Mouse (Mus musculus) CH12.LX (cell line): Measurements from ENCODE around the gene Grip1. TPM values are rescaled to one million over a fixed set of nuclear protein-coding genes. Genes with fewer than 3 reads are reported as not detected.

Source experiments
- DNase-seq: peaks from one replicate; pipeline ENCODE4 v3.0.0-alpha.2; 2013; ENCODE audit errors: extremely low read depth
- H3K27ac ChIP-seq: 2 replicates; pipeline ENCODE4 v1.5.1; 2012; ENCODE audit warnings: low read depth, mild to moderate bottlenecking, control low read depth, moderate library complexity; ENCODE audit not compliant: insufficient read depth
- H3K27me3 ChIP-seq: replicated peaks from 2 replicates; pipeline ENCODE3; 2012; ENCODE audit warnings: inconsistent platforms
- H3K36me3 ChIP-seq, 2 experiments: replicated peaks in 1 of 2; 2 replicates each; pipeline versions ENCODE3 to v1.6.1; 2012; ENCODE audit warnings: inconsistent platforms in 1 of 2, low read length in 1 of 2, mild to moderate bottlenecking in 1 of 2, mixed read lengths in 1 of 2, moderate library complexity in 1 of 2; ENCODE audit not compliant: control insufficient read depth in 1 of 2, insufficient read depth in 1 of 2
- H3K4me1 ChIP-seq, 2 experiments: 2 replicates each; pipeline ENCODE4 v1.6.1; 2012; ENCODE audit warnings: inconsistent platforms in 1 of 2, moderate library complexity in 1 of 2; ENCODE audit not compliant: insufficient read depth in 2 of 2, control insufficient read depth in 1 of 2
- H3K4me2 ChIP-seq: 2 replicates; pipeline ENCODE4 v1.6.1; 2012; ENCODE audit warnings: low read depth, mild to moderate bottlenecking, control low read depth; ENCODE audit not compliant: poor library complexity, insufficient read depth, severe bottlenecking
- H3K4me3 ChIP-seq, 3 experiments: fragments of 150-350 bp in 1 of 3; sonication (generic) in 1 of 3; replicated peaks in 1 of 3; 2 replicates each; pipeline versions ENCODE3 to v1.5.1; 2011 to 2012; ENCODE audit warnings: low read depth in 2 of 3, low read length in 2 of 3, mild to moderate bottlenecking in 2 of 3, moderate library complexity in 2 of 3, control low read depth in 1 of 3, improper control_type of control experiment in 1 of 3, inconsistent platforms in 1 of 3, mixed read lengths in 1 of 3; ENCODE audit not compliant: poor library complexity in 1 of 3
- H3K79me2 ChIP-seq: replicated peaks from 2 replicates; pipeline ENCODE4 v1.6.1; 2012; ENCODE audit warnings: mild to moderate bottlenecking, moderate library complexity; ENCODE audit not compliant: control insufficient read depth, poor library complexity, insufficient read depth, severe bottlenecking; ENCODE audit errors: extremely low read depth
- H3K9ac ChIP-seq: 2 replicates; pipeline ENCODE4 v1.6.1; 2012; ENCODE audit warnings: low read depth, mild to moderate bottlenecking, control low read depth, moderate library complexity; ENCODE audit not compliant: insufficient read depth
- H3K9me3 ChIP-seq: replicated peaks from 2 replicates; pipeline ENCODE3; 2012; ENCODE audit warnings: low read length, inconsistent platforms, mixed read lengths
- BHLHE40 ChIP-seq: IDR thresholded peaks from 2 replicates; pipeline ENCODE4 v1.6.1; 2011; ENCODE audit warnings: mild to moderate bottlenecking, low read depth, low read length, improper control_type of control experiment
- CHD1 ChIP-seq: IDR thresholded peaks from 2 replicates; pipeline ENCODE4 v1.6.1; 2012; ENCODE audit warnings: low read depth, low read length, improper control_type of control experiment, inconsistent platforms
- CHD2 ChIP-seq: IDR thresholded peaks from 2 replicates; pipeline ENCODE4 v1.6.1; 2011; ENCODE audit warnings: low read length, improper control_type of control experiment
- CTCF ChIP-seq, 2 experiments: IDR thresholded peaks in 1 of 2; conservative IDR thresholded peaks in 1 of 2; 2 replicates each; pipeline ENCODE4 v1.5.1; 2011 to 2012; ENCODE audit warnings: low read depth in 2 of 2, low read length in 2 of 2, improper control_type of control experiment in 1 of 2, inconsistent platforms in 1 of 2, mild to moderate bottlenecking in 1 of 2, moderate library complexity in 1 of 2
- ELF1 ChIP-seq: IDR thresholded peaks from 2 replicates; pipeline ENCODE4 v1.6.1; 2014; ENCODE audit warnings: low read depth, mild to moderate bottlenecking, inconsistent platforms, low read length, improper control_type of control experiment
- EP300 ChIP-seq: IDR thresholded peaks from 2 replicates; pipeline ENCODE4 v1.6.1; 2011; ENCODE audit warnings: low read length, improper control_type of control experiment
- ETS1 ChIP-seq: conservative IDR thresholded peaks from 2 replicates; pipeline ENCODE4 v1.6.1; 2012; ENCODE audit warnings: low read depth, mild to moderate bottlenecking, inconsistent platforms, low read length, improper control_type of control experiment, moderate library complexity
- IRF4 ChIP-seq: IDR thresholded peaks from 2 replicates; pipeline ENCODE4 v1.6.1; 2014; ENCODE audit warnings: low read depth, mild to moderate bottlenecking, inconsistent platforms, low read length, improper control_type of control experiment
- JUN ChIP-seq: IDR thresholded peaks from 2 replicates; pipeline ENCODE4 v1.6.1; 2011; ENCODE audit warnings: low read depth, mild to moderate bottlenecking, low read length, improper control_type of control experiment, moderate library complexity; ENCODE audit not compliant: insufficient read depth
- MAX ChIP-seq: IDR thresholded peaks from 2 replicates; pipeline ENCODE4 v1.6.1; 2011; ENCODE audit warnings: low read length, improper control_type of control experiment
- MEF2A ChIP-seq: IDR thresholded peaks from 2 replicates; pipeline ENCODE4 v1.6.1; 2014; ENCODE audit warnings: low read depth, mild to moderate bottlenecking, inconsistent platforms, low read length, improper control_type of control experiment, borderline replicate concordance
- MXI1 ChIP-seq: IDR thresholded peaks from 2 replicates; pipeline ENCODE4 v1.6.1; 2011; ENCODE audit warnings: mild to moderate bottlenecking, low read depth, low read length, improper control_type of control experiment
- PAX5 ChIP-seq: IDR thresholded peaks from 2 replicates; pipeline ENCODE4 v1.6.1; 2012; ENCODE audit warnings: low read length, inconsistent platforms, mixed read lengths
- POLR2A ChIP-seq: IDR thresholded peaks from 2 replicates; pipeline ENCODE4 v1.6.1; 2011; ENCODE audit warnings: low read depth, mild to moderate bottlenecking, improper control_type of control experiment, low read length
- RAD21 ChIP-seq: IDR thresholded peaks from 2 replicates; pipeline ENCODE4 v1.6.1; 2011; ENCODE audit warnings: low read depth, mild to moderate bottlenecking, low read length, improper control_type of control experiment, moderate library complexity
- SIN3A ChIP-seq: IDR thresholded peaks from 2 replicates; pipeline ENCODE4 v1.6.1; 2012; ENCODE audit warnings: low read length, improper control_type of control experiment, inconsistent platforms
- SMC3 ChIP-seq: IDR thresholded peaks from 2 replicates; pipeline ENCODE4 v1.6.1; 2011; ENCODE audit warnings: low read depth, low read length, improper control_type of control experiment
- TBP ChIP-seq: conservative IDR thresholded peaks from 2 replicates; pipeline ENCODE4 v1.6.1; 2011; ENCODE audit warnings: low read depth, low read length, improper control_type of control experiment
- UBTF ChIP-seq: IDR thresholded peaks from 2 replicates; pipeline ENCODE4 v1.6.1; 2012; ENCODE audit warnings: low read depth, mild to moderate bottlenecking, inconsistent platforms, low read length, improper control_type of control experiment, moderate library complexity
- USF1 ChIP-seq: IDR thresholded peaks from 2 replicates; pipeline ENCODE4 v1.6.1; 2014; ENCODE audit warnings: low read depth, mild to moderate bottlenecking, inconsistent platforms, low read length, improper control_type of control experiment
- ZC3H11A ChIP-seq: IDR thresholded peaks from 2 replicates; pipeline ENCODE4 v1.6.1; 2012; ENCODE audit warnings: low read depth, mild to moderate bottlenecking, inconsistent platforms, low read length, improper control_type of control experiment
- ZNF384 ChIP-seq: IDR thresholded peaks from 2 replicates; pipeline ENCODE4 v1.6.1; 2012; ENCODE audit warnings: low read depth, low read length, improper control_type of control experiment, inconsistent platforms
- dilution Hi-C: fragments of 300-500 bp; cut with MboI; formaldehyde crosslinking; loops from 2 replicates; pipeline ENCODE4 v1.14.3; 2020; ENCODE audit warnings: low sequenced_read_pairs; ENCODE audit not compliant: extremely low pct_unique_long_range_greater_than_20kb, extremely low pct_ligation_motif_present
- in situ Hi-C: fragments of 300-500 bp; cut with MboI; formaldehyde crosslinking; loops from 3 replicates; pipeline ENCODE4 v1.14.3; 2019; ENCODE audit warnings: low sequenced_read_pairs, low pct_ligation_motif_present, low pct_unique_long_range_greater_than_20kb, mixed read lengths
- polyA plus RNA-seq: library from polyadenylated mRNA; unstranded; fragments of >175 nt; gene quantifications from 2 replicates; pipeline ENCODE4 v1.2.1, GENCODE M21; 2012; ENCODE audit warnings: low read depth; ENCODE audit not compliant: insufficient read length
- total RNA-seq, 2 experiments: library from RNA; depleted of rRNA; stranded (reverse); fragments of 300-350 nt in 1 of 2; fragments of >200 nt in 1 of 2; gene quantifications; 2 replicates each; pipeline ENCODE4 v1.2.3; 2012 to 2014

The Grip1 gene
- total and polyA plus RNA-seq, 3 experiments = 0.09 to 0.33 (median 0.13) TPM

DNA sequence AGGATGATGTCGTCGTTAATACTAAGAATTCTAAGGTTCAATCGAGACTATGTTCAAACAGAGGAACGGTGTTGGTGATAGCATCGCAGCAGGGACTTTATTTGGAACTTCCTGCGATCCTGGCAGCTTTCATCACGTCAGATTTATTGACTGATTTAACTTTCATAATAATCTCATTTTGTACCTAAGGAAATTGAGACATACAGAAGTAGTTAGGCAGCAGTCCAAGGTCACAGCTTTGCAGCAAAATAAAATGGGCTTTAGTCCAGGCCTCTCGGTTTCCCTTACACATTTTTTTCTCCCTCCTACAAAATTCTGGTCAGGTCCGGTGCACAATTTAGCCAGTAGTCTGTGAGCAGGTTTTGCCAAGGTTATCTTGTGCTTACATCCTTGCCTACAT lies 178.3 kb downstream of the Grip1 start:
- Histone ChIP-seq H3K27ac (no peak overlapping the region), H3K4me2 (no peak overlapping the region), H3K9me3 (no peaks in the 10 kb centered on the region), H3K4me1 (peaks cover 3 to 28% of the 10 kb centered on the region in 2 experiments; a peak in 3 of 4 replicates), H3K36me3 (no peaks in the 10 kb centered on the region), H3K9ac (no peak overlapping the region), H3K79me2 (no peaks in the 10 kb centered on the region), H3K4me3 (no peak overlapping the region), H3K27me3 (no peaks in the 10 kb centered on the region)
- no peak for DNase-seq
- in situ Hi-C loops = loop anchor here (25.0 kb wide), 1 partner anchor 480 kb away; the partner anchor contains the start of gene Helb
- TF ChIP-seq CHD2 (no peak), SIN3A (no peak)
- dilution Hi-C loops = no loop called here

- dilution Hi-C loops = no loop called here
- H3K9ac ChIP-seq = no peak overlapping the region
These were observed 180.9 kb downstream of the Grip1 start for GRCm38 (mm10) chr10:119634544-119634943.

GRCm38 (mm10) chr10:119640534-119640933 lies 186.9 kb downstream of the Grip1 start:
- dilution Hi-C loops (no loop called here), in situ Hi-C loops (loop anchor here (10.0 to 25.0 kb wide), 2 partner anchors 154 to 472 kb away; partner anchors contain the start of gene Helb)
- Histone ChIP-seq H3K9me3 (no peaks in the 10 kb centered on the region), H3K4me1 (no peaks in the 10 kb centered on the region), H3K4me2 (no peak overlapping the region), H3K79me2 (no peaks in the 10 kb centered on the region), H3K27ac (no peak overlapping the region), H3K9ac (no peak overlapping the region), H3K4me3 (no peak overlapping the region), H3K36me3 (no peaks in the 10 kb centered on the region), H3K27me3 (no peaks in the 10 kb centered on the region)
- TF ChIP-seq RAD21 (peak; percentile 75), CTCF (conservative IDR thresholded peaks at IDR 0.05 in 1 of 2, IDR thresholded peaks at IDR 0.05 in 1 of 2; ENCODE audit: low read depth in 2 of 2, low read length in 2 of 2) (peak in 1 of 2 experiments; percentile 62; a peak in 2 of 4 replicates), SMC3 (peak; percentile 50), ZNF384 (no peak)
- no peak for DNase-seq

More at GRCm38 (mm10) chr10:119634544-119634943, 180.9 kb downstream of the Grip1 start:
- H3K4me1 ChIP-seq = peaks cover 0 to 14% of the 10 kb centered on the region in 2 experiments; a peak in 3 of 4 replicates
- H3K79me2 ChIP-seq = no peaks in the 10 kb centered on the region
- no peak overlapping the region for H3K4me2 ChIP-seq
- no peak overlapping the region for H3K27ac ChIP-seq
- H3K36me3 ChIP-seq = no peaks in the 10 kb centered on the region
- no peaks in the 10 kb centered on the region for H3K9me3 ChIP-seq
- in situ Hi-C loops = loop anchor here (25.0 kb wide), 1 partner anchor 478 kb away; the partner anchor contains the start of gene Helb
- DNase-seq = no peak
- TF ChIP-seq MAX = no peak
- TF ChIP-seq PAX5 = no peak
- TF ChIP-seq CHD1 = no peak
- TF ChIP-seq CTCF (conservative IDR thresholded peaks at IDR 0.05 in 1 of 2, IDR thresholded peaks at IDR 0.05 in 1 of 2; ENCODE audit: low read depth in 2 of 2, low read length in 2 of 2) = no peak
- no peak for TF ChIP-seq ELF1
- no peak for TF ChIP-seq MXI1
- TF ChIP-seq EP300 = no peak
- TF ChIP-seq BHLHE40 = no peak
- no peak for TF ChIP-seq UBTF
- TF ChIP-seq JUN = no peak
- TF ChIP-seq ZC3H11A = no peak
- no peak for TF ChIP-seq MEF2A
- TF ChIP-seq POLR2A = no peak
- TF ChIP-seq ETS1 = no peak
- TF ChIP-seq ZNF384 = no peak
- no peak for TF ChIP-seq USF1
- TF ChIP-seq TBP = no peak
- TF ChIP-seq CHD2 = no peak
- TF ChIP-seq RAD21 = no peak
- TF ChIP-seq IRF4 = no peak
- TF ChIP-seq, all 38 proteins: peak for 0
- Histone ChIP-seq H3K4me3 (no peak overlapping the region), H3K27me3 (no peaks in the 10 kb centered on the region)
